Mouse (Mus musculus): ENCODE measurements around the gene Ehd4.

GRCm38 (mm10) chr2:120066224-120066623 is 88.2 kb downstream of the Ehd4 start:
- TF ChIP-seq CTCF (IDR thresholded peaks at IDR 0.05; ENCODE audit: low read depth) (no peak), EP300 (IDR thresholded peaks at IDR 0.05; ENCODE audit: low read depth) (no peak)

Measured in heart, postnatal 0 days (tissue).